Mouse (Mus musculus) cortical plate, adult 2 months (tissue): ENCODE results near the gene Eya3. TPM values are rescaled to one million over a fixed set of nuclear protein-coding genes. Genes with fewer than 3 reads are reported as not detected.
A peak's percentile ranks its signal among the peaks of the same experiment; 100 is the strongest.
"Not testable (repeated sequence)": the region's sequence is repeated elsewhere in the genome, so short reads cannot be mapped to it uniquely, and the experiment has no call there.

ENCODE experiments used
- H3K27ac ChIP-seq: fragments of 200-500 bp; 2 replicates; pipeline ENCODE4 v1.5.1; 2012; ENCODE audit warnings: low read length, control low read depth, inconsistent platforms; ENCODE audit not compliant: insufficient read depth
- H3K4me1 ChIP-seq: fragments of 200-500 bp; 2 replicates; pipeline ENCODE4 v1.6.1; 2011; ENCODE audit warnings: low read length; ENCODE audit not compliant: control insufficient read depth, insufficient read depth
- H3K4me3 ChIP-seq: fragments of 200-500 bp; 2 replicates; pipeline ENCODE4 v1.5.1; 2011; ENCODE audit warnings: mild to moderate bottlenecking, low read length, control low read depth; ENCODE audit not compliant: insufficient read depth
- CTCF ChIP-seq: fragments of 200-500 bp; IDR thresholded peaks from 2 replicates; pipeline ENCODE4 v1.5.1; 2011; ENCODE audit warnings: mild to moderate bottlenecking, control low read depth, low read length; ENCODE audit not compliant: insufficient read depth; ENCODE audit errors: extremely low read depth
- POLR2A ChIP-seq: fragments of 200-500 bp; IDR thresholded peaks from 2 replicates; pipeline ENCODE4 v1.6.1; 2011; ENCODE audit warnings: mild to moderate bottlenecking, low read length, control low read depth; ENCODE audit not compliant: insufficient read depth; ENCODE audit errors: extremely low read depth
- polyA plus RNA-seq: library from polyadenylated mRNA; depleted of rRNA; stranded (reverse); fragments of >200 nt; gene quantifications from 2 replicates; pipeline ENCODE4 v1.2.3, GENCODE M21; 2012; rRNA removed

Eya3 gene
- 24.5 and 25.5 TPM in 2 replicates for polyA plus RNA-seq

DNA sequence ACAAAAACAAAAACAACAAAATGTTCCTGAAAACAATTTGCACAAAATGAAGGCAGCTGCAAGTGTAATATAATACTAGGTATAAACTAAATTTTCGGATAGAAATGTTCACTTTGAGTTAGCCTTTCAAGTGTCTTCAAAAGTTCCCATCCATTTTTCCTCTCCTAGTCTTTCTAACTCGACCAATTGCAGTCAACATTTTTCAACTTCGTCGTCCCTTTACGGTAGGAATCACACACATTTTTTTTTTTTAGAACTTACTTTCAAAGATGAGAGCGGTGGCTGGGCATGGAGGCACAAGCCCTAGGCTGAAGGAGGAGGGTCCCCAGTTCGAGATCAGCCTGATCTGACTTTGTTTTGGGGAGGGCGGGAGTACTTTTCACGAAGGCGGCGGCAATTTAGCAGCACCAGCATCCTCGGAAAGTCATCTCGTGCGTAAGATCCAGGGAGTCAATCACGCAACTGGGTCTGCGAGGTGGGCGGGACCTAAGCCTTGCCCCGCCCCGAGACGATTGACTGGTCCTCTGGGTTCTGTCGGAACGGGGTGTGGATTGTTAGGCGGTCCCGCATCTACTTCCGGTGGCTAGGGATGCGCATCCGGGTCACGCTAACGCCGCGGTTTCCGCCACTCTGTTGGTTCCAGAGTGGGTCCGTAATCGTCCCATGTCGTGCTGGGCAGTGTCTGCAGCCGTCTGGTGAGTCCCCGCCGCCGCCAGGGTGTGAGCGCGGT lies at the start of gene Eya3:
Eya3 (plus strand) TSS at position 527 of the 730 bp plus-strand sequence.
- TF ChIP-seq CTCF (no peak), POLR2A (peak; percentile 79)
- no peaks in the 10 kb centered on the region for H3K4me1 ChIP-seq
- H3K27ac ChIP-seq: no peak within 1 kb of the TSS
- H3K4me3 ChIP-seq: peak within 1 kb of the TSS; percentile 56

DNA sequence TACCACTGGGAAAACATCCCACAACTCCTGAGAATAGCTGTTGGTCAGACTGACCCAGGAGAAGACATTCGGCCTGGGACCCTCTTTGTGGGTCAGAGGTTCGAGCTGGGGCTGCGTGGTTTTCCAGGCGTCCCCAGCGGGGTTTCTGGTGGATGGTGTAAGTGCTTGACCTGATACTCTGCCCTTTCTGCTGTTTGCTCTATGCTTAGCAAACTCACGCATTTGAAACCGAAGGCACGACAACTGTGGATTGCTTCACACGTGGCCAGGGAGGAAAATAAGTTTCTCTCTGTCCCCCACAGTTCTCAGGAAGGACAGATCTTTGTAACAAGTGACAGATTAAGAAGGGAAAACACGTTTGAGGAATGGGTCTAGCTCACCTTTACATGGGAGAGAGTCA lies 48.1 kb upstream of the Eya3 start:
- TF ChIP-seq POLR2A: no peak
- no peak for TF ChIP-seq CTCF

DNA sequence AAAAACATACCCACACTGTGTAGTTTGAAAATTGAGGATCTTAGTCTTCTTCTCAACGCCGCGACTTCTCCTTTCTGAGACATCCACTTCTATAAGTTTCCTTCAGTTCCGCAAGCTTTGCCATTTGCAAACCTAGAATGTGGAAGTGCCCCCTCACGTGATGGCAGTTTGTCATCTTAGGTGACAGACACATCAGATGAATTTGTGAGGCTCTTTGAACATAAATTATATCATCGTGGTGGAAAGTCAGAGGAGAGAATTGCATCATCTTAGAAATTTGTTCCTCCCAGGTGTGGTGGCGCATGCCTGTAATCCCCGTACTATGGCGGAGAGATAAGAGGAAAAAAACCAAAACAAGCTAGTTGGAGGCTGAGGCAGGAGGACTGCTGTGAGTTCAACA lies 45.8 kb upstream of the Eya3 start:
- Histone ChIP-seq H3K4me1 (no peaks in the 10 kb centered on the region), H3K27ac (no peak overlapping the region), H3K4me3 (no peak overlapping the region)
- TF ChIP-seq CTCF (no peak), POLR2A (no peak)

More for the DNA sequence above, 48.1 kb upstream of the Eya3 start:
- Histone ChIP-seq H3K4me1 (no peaks in the 10 kb centered on the region), H3K27ac (no peak overlapping the region), H3K4me3 (no peak overlapping the region)

DNA sequence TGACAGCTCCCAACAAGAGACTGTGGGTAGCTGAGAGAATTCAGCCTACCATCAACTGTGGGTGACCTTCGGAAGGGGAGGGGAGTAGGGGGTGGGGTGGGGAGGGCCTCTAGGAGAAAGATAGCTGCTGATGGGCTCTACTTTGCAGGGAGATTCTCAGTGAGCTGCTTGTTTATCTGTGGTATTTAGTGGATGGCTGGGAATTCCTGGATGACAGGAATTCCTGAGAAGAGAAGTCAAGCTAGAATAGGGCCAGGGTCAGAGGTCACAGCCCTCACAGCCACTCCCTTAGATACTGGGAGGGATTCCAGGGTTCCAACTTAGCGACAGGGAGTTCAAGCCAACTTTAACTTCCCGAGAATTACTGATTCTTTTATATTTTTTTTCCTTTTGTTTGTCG lies 44.6 kb upstream of the Eya3 start:
- H3K4me1 ChIP-seq: no peaks in the 10 kb centered on the region
- no peak for TF ChIP-seq CTCF
- TF ChIP-seq POLR2A: no peak
- no peak overlapping the region for H3K4me3 ChIP-seq
- no peak overlapping the region for H3K27ac ChIP-seq

DNA sequence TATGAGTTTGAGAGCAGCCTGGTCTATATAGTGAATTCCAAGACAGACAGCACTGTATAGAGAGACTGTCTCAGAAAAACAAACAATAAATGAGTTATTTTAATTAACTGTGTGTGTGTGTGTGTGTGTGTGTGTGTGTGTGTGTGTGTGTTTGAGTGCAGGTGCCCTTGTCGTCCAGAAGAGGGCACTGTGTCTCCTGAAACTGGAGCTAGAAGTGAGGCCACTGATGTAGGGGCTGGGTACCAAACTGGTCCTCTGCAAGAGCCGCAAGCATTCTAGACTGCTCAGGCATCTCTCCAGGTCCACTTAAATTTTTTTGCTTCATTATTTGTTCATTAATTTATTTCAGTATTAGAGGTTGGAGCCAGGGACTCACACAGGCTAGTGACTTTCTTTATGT lies 39.9 kb upstream of the Eya3 start:
- TF ChIP-seq CTCF (no peak), POLR2A (no peak)
- Histone ChIP-seq H3K4me3 (no peak overlapping the region), H3K4me1 (no peaks in the 10 kb centered on the region), H3K27ac (no peak overlapping the region)

DNA sequence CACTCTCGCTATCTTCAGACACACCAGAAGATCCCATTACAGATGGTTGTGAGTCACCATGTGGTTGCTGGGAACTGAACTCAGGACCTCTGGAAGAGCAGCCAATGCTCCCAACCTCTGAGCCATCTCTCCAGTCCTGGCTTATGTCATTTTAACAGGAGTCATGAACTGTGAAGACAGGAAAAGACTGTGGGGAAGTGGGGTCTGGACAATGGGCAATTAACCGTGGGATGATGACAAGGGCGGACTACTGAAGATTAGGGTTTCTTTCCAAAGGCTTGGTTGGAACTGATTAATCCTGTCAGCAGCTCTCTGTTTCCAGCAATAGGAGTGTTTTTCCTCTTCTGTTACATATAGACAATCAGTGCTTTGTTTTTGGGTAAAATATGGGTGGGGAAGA lies 39.0 kb upstream of the Eya3 start:
- H3K27ac ChIP-seq: no peak overlapping the region
- H3K4me1 ChIP-seq: no peaks in the 10 kb centered on the region
- H3K4me3 ChIP-seq: no peak overlapping the region
- TF ChIP-seq CTCF: no peak
- no peak for TF ChIP-seq POLR2A

DNA sequence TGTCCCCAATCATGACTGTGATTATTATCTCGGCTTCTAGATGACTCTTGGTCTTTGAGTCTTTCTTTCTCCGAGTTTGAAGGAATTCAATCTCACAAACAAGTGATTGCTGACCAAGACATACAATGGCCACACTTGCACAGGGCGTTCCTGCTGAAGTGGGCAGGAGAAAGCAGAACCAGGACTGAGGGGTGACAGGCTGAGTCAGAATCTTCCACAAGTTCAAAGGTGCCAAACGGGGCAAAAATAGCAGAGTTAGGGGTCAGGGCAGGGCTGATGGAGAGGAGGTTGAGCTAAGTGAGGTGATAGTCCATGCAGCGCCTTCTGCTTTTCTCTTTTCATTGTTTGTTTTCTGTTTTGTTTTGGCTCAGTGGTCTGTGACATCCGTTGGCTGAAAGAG lies 38.3 kb upstream of the Eya3 start:
- H3K4me3 ChIP-seq: no peak overlapping the region
- TF ChIP-seq POLR2A (no peak), CTCF (no peak)

DNA sequence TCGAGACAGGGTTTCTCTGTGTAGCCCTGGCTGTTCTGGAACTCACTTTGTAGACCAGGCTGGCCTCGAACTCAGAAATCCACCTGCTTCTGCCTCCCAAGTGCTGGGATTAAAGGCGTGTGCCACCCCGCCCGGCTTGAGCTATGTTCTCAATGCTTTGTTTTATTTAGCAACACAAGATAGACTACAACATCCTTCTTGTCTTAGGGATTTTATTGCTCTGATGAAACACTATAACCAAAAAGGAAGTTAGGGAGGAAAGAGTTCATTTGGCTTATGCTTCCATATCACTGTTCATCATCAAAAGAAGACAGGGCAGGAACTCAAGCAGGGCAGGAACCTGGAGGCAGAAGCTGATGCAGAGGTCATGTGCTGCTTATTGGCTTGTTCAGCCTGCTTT lies 37.5 kb upstream of the Eya3 start:
- not testable (repeated sequence) for H3K4me3 ChIP-seq, H3K4me1 ChIP-seq

More for the DNA sequence above, 38.3 kb upstream of the Eya3 start:
- no peak overlapping the region for H3K27ac ChIP-seq
- no peaks in the 10 kb centered on the region for H3K4me1 ChIP-seq

DNA sequence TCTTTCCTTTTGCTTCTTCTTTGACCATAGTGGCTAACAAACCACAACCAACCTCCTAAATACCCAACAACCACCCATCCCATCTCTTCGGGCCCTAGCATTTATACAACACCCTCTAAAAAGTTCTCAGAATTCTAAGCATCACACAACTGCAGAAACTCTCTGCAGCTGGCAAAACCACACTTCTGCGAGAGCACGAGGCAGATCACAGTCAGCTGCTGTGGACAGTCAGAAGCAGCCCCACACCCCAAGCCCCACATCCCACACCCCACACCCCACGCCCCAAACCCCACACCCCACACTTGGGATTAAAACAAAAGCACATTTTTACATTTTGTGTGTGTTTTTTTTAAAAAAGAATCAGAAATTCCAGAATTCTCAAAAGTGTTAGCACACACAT lies 35.3 kb upstream of the Eya3 start:
- Histone ChIP-seq H3K4me3 (no peak overlapping the region), H3K27ac (no peak overlapping the region), H3K4me1 (0 out of 2 replicates have a peak, but pooled peaks cover 2% of the 10 kb centered on the region)
- TF ChIP-seq CTCF (no peak), POLR2A (no peak)

More for the DNA sequence above, 37.5 kb upstream of the Eya3 start:
- H3K27ac ChIP-seq: not testable (repeated sequence)

DNA sequence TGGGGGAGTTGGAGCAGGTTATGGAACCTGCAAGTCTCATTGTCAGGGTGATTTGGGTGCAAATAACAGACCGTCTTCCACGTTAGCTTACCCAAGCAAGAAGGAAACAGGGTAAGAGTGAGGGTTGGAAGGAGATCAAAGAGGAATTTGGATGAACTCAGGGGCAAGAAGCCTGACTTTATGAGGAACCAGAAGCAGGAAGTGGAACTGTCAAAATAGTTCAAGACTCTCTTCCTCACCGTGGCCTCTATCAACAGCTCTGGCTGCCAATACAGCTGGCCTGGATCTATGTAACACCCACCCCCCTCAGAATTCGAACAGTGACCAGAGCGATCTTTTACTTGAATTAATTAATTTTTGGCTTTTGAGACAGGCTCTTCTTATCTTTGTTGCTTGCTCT lies 33.0 kb upstream of the Eya3 start:
- TF ChIP-seq CTCF: no peak
- TF ChIP-seq POLR2A: no peak
- 0 out of 2 replicates have a peak, but pooled peaks cover 2% of the 10 kb centered on the region for H3K4me1 ChIP-seq
- no peak overlapping the region for H3K4me3 ChIP-seq
- H3K27ac ChIP-seq: no peak overlapping the region

DNA sequence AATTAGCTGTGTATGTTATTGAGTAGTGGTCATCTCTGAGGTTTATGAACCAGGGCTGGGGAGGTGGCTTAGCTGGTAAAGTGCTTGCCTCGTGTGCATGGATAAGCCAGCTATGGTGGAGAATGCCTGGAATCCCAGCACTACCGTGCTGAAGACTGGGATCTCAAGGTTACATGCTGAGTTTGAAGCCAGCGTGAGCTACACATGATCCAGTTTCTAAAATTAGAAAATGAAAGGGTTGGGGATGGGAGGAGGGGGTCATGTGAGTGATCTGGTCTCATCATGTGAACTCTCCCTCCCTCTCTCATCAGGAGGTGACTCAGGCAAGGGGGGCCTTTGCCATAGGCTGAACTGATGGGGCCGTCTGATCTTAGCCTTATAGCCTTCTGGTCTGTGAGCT lies 30.6 kb upstream of the Eya3 start:
- TF ChIP-seq CTCF (no peak), POLR2A (no peak)
- Histone ChIP-seq H3K27ac (no peak overlapping the region), H3K4me1 (0 out of 2 replicates have a peak, but pooled peaks cover 2% of the 10 kb centered on the region), H3K4me3 (no peak overlapping the region)
